Mouse (Mus musculus): Measurements from ENCODE around the gene Ccr8. TPM values are rescaled to one million over a fixed set of nuclear protein-coding genes. Genes with fewer than 3 reads are reported as not detected.

The Ccr8 gene
- polyA plus RNA-seq, 1 experiment, result not detected

GRCm38 (mm10) chr9:120110211-120111018 lies 18.5 kb downstream of the Ccr8 start, which contains the start of gene Slc25a38:
Gene Slc25a38 (plus strand): TSS chr9:120110374.
- H3K4me2 ChIP-seq (ENCODE audit: low read depth), result peak within 1 kb of the TSS; percentile 98
- no peaks in the 10 kb centered on the region for H3K36me3 ChIP-seq (ENCODE audit: control insufficient read depth, insufficient read depth)
- TF ChIP-seq SRF (IDR thresholded peaks at IDR 0.05; ENCODE audit: control insufficient read depth, insufficient read length, low read depth) (peak; percentile 71), POLR2A (IDR thresholded peaks at IDR 0.05; ENCODE audit: insufficient read length, low read depth) (peak; percentile 69), TCF12 (IDR thresholded peaks at IDR 0.05; ENCODE audit: insufficient read depth, poor library complexity, severe bottlenecking) (no peak), POLR2AphosphoS2 (IDR thresholded peaks at IDR 0.05; ENCODE audit: insufficient read length, low read depth) (peak; percentile 61)
- H3K27me3 ChIP-seq (ENCODE audit: control insufficient read depth, insufficient read depth, insufficient read length), result no peaks in the 10 kb centered on the region
- peaks cover 7% of the 10 kb centered on the region for H3K79me2 ChIP-seq (ENCODE audit: control insufficient read depth, insufficient read depth)
- H3K4me3 ChIP-seq, result peak within 1 kb of the TSS; percentile 56
- peak within 1 kb of the TSS; percentile 65 for H3ac ChIP-seq (ENCODE audit: control insufficient read depth, insufficient read length)

- TF ChIP-seq REST (IDR thresholded peaks at IDR 0.05; ENCODE audit: insufficient read depth, insufficient read length), result no peak
- no peaks in the 10 kb centered on the region for H3K36me3 ChIP-seq (ENCODE audit: control insufficient read depth, insufficient read depth)
- H3ac ChIP-seq (ENCODE audit: control insufficient read depth, insufficient read length), result no peak overlapping the region
- no peaks in the 10 kb centered on the region for H3K27me3 ChIP-seq (ENCODE audit: control insufficient read depth, insufficient read depth, insufficient read length)
- H3K79me2 ChIP-seq (ENCODE audit: control insufficient read depth, insufficient read depth), result peaks cover 7% of the 10 kb centered on the region
- H3K4me2 ChIP-seq (ENCODE audit: low read depth), result peak overlapping the region; percentile 98
- H3K4me3 ChIP-seq, result peak overlapping the region; percentile 56
Observed at GRCm38 (mm10) chr9:120111156-120111945, 19.4 kb downstream of the Ccr8 start.

GRCm38 (mm10) chr9:120112472-120112871 lies 20.6 kb downstream of the Ccr8 start:
- Histone ChIP-seq H3K4me2 (ENCODE audit: low read depth) (no peak overlapping the region), H3K27me3 (ENCODE audit: control insufficient read depth, insufficient read depth, insufficient read length) (no peaks in the 10 kb centered on the region), H3ac (ENCODE audit: control insufficient read depth, insufficient read length) (no peak overlapping the region), H3K79me2 (ENCODE audit: control insufficient read depth, insufficient read depth) (peaks cover 7% of the 10 kb centered on the region), H3K4me3 (no peak overlapping the region), H3K36me3 (ENCODE audit: control insufficient read depth, insufficient read depth) (no peaks in the 10 kb centered on the region)
- no peak for TF ChIP-seq CEBPB (IDR thresholded peaks at IDR 0.05; ENCODE audit: insufficient read depth, poor library complexity, severe bottlenecking)
- TF ChIP-seq USF1 (IDR thresholded peaks at IDR 0.05; ENCODE audit: low read depth), result no peak
- no peak for TF ChIP-seq MYOD1 (IDR thresholded peaks at IDR 0.05; ENCODE audit: control insufficient read depth in 1 of 3, insufficient read length in 2 of 3, low read depth in 2 of 3)
- TF ChIP-seq TCF12 (IDR thresholded peaks at IDR 0.05; ENCODE audit: insufficient read depth, poor library complexity, severe bottlenecking), result no peak
- no peak for TF ChIP-seq MAX (IDR thresholded peaks at IDR 0.05; ENCODE audit: low read depth)
- TF ChIP-seq POLR2A (IDR thresholded peaks at IDR 0.05; ENCODE audit: insufficient read length, low read depth), result no peak
- no peak for TF ChIP-seq SRF (IDR thresholded peaks at IDR 0.05; ENCODE audit: control insufficient read depth, insufficient read length, low read depth)
- TF ChIP-seq REST (IDR thresholded peaks at IDR 0.05; ENCODE audit: insufficient read depth, insufficient read length), result no peak
- no peak for TF ChIP-seq TCF3 (IDR thresholded peaks at IDR 0.05; ENCODE audit: insufficient read length, low read depth)
- no peak for TF ChIP-seq POLR2AphosphoS2 (IDR thresholded peaks at IDR 0.05; ENCODE audit: insufficient read length, low read depth)
- TF ChIP-seq MYOG (IDR thresholded peaks at IDR 0.05; ENCODE audit: control insufficient read depth in 1 of 3, insufficient read depth in 1 of 3, insufficient read length in 2 of 3, low read depth in 2 of 3), result no peak
- TF ChIP-seq E2F4 (IDR thresholded peaks at IDR 0.05; ENCODE audit: insufficient read depth), result no peak

- H3ac ChIP-seq (ENCODE audit: control insufficient read depth, insufficient read length), result no peak overlapping the region
- H3K4me2 ChIP-seq (ENCODE audit: low read depth), result no peak overlapping the region
- H3K27me3 ChIP-seq (ENCODE audit: control insufficient read depth, insufficient read depth, insufficient read length), result no peaks in the 10 kb centered on the region
- no peaks in the 10 kb centered on the region for H3K36me3 ChIP-seq (ENCODE audit: control insufficient read depth, insufficient read depth)
- no peak for TF ChIP-seq TCF12 (IDR thresholded peaks at IDR 0.05; ENCODE audit: insufficient read depth, poor library complexity, severe bottlenecking)
- H3K4me3 ChIP-seq, result no peak overlapping the region
- H3K79me2 ChIP-seq (ENCODE audit: control insufficient read depth, insufficient read depth), result peaks cover 7% of the 10 kb centered on the region
Observed at GRCm38 (mm10) chr9:120113456-120113855, 21.5 kb downstream of the Ccr8 start.

- Histone ChIP-seq H3K4me3 (no peak overlapping the region), H3K4me2 (ENCODE audit: low read depth) (no peak overlapping the region), H3K27me3 (ENCODE audit: control insufficient read depth, insufficient read depth, insufficient read length) (no peaks in the 10 kb centered on the region), H3ac (ENCODE audit: control insufficient read depth, insufficient read length) (no peak overlapping the region), H3K79me2 (ENCODE audit: control insufficient read depth, insufficient read depth) (peaks cover 7% of the 10 kb centered on the region), H3K36me3 (ENCODE audit: control insufficient read depth, insufficient read depth) (no peaks in the 10 kb centered on the region)
- TF ChIP-seq TCF3 (IDR thresholded peaks at IDR 0.05; ENCODE audit: insufficient read length, low read depth) (no peak), E2F4 (IDR thresholded peaks at IDR 0.05; ENCODE audit: insufficient read depth) (no peak), USF1 (IDR thresholded peaks at IDR 0.05; ENCODE audit: low read depth) (no peak), MYOD1 (IDR thresholded peaks at IDR 0.05; ENCODE audit: control insufficient read depth in 1 of 3, insufficient read length in 2 of 3, low read depth in 2 of 3) (no peak), MYOG (IDR thresholded peaks at IDR 0.05; ENCODE audit: control insufficient read depth in 1 of 3, insufficient read depth in 1 of 3, insufficient read length in 2 of 3, low read depth in 2 of 3) (no peak)
Observed at GRCm38 (mm10) chr9:120114051-120114788, 22.3 kb downstream of the Ccr8 start.

All from myocyte (in vitro differentiated cells).